Mouse (Mus musculus) heart, postnatal 0 days (tissue): ENCODE data around the gene Rptor. TPM values are rescaled to one million over a fixed set of nuclear protein-coding genes. Genes with fewer than 3 reads are reported as not detected.

Source experiments
- ATAC-seq: fragments of 200-750 bp; cut with Nextera tagmentation; 2 replicates; pipeline ENCODE4 v1.8.0; 2017; ENCODE audit warnings: low read depth, moderate number of reproducible peaks, moderate library complexity; ENCODE audit not compliant: insufficient read depth
- DNase-seq: peaks from one replicate; pipeline ENCODE4 v3.0.0-alpha.2; 2016; ENCODE audit warnings: low spot score
- H3K27ac ChIP-seq: fragments of 300-500 bp; sonication (generic); 2 replicates; pipeline ENCODE4 v1.5.1; 2014; ENCODE audit warnings: low read depth, mild to moderate bottlenecking
- H3K27me3 ChIP-seq: fragments of 300-500 bp; sonication (generic); 2 replicates; pipeline ENCODE4 v1.6.1; 2014; ENCODE audit warnings: low read length, mixed read lengths; ENCODE audit not compliant: control insufficient read depth, insufficient read depth
- H3K36me3 ChIP-seq: fragments of 300-500 bp; sonication (generic); replicated peaks from 2 replicates; pipeline ENCODE4 v1.6.1; 2014; ENCODE audit warnings: low read length, mixed read lengths; ENCODE audit not compliant: control insufficient read depth, insufficient read depth
- H3K4me1 ChIP-seq: fragments of 300-500 bp; sonication (generic); 2 replicates; pipeline ENCODE4 v1.6.1; 2014; ENCODE audit warnings: antibody characterized with exemption; ENCODE audit not compliant: control insufficient read depth, insufficient read depth
- H3K4me2 ChIP-seq: fragments of 300-500 bp; sonication (generic); 2 replicates; pipeline ENCODE4 v1.6.1; 2014; ENCODE audit warnings: low read depth, mild to moderate bottlenecking, low read length, moderate library complexity
- H3K4me3 ChIP-seq: fragments of 300-500 bp; sonication (generic); 2 replicates; pipeline ENCODE4 v1.5.1; 2014; ENCODE audit warnings: low read depth, low read length
- H3K9ac ChIP-seq: fragments of 300-500 bp; sonication (generic); replicated peaks from 2 replicates; pipeline ENCODE4 v1.6.1; 2014; ENCODE audit warnings: low read depth, low read length, mixed read lengths
- H3K9me3 ChIP-seq: fragments of 300-500 bp; sonication (generic); replicated peaks from 2 replicates; pipeline ENCODE4 v1.6.1; 2016; ENCODE audit warnings: low read length; ENCODE audit not compliant: control insufficient read depth
- CTCF ChIP-seq: IDR thresholded peaks from 2 replicates; pipeline ENCODE4 v1.5.1; 2016; ENCODE audit warnings: antibody characterized with exemption, control low read depth, low read depth
- EP300 ChIP-seq: IDR thresholded peaks from 2 replicates; pipeline ENCODE4 v1.6.1; 2016; ENCODE audit warnings: antibody characterized with exemption, low read depth
- WGBS: fragments of 180-500 bp; shearing (Covaris S2); extraction: QIAGEN DNeasy Blood & Tissue Kit; methylation state at CpG from one replicate; pipeline ENCODE4 v1.1.7; 2014; 5-methylcytosine and 5-hydroxymethylcytosine counted together
- polyA plus RNA-seq: library from polyadenylated mRNA; unstranded; fragments of >200 nt; fragmentation: Nextera tagmentation; extraction: Ambion mirVana; gene quantifications from 2 replicates; pipeline ENCODE4 v1.2.1, GENCODE M21; 2015
- total RNA-seq: library from RNA; depleted of rRNA; stranded (reverse); fragments of >200 nt; gene quantifications from 2 replicates; pipeline ENCODE4 v1.2.3, GENCODE M21; 2014; ENCODE audit warnings: low replicate concordance

Gene Rptor
- total and polyA plus RNA-seq, 2 experiments from 2014 or later: 4.8 to 39.8 TPM

DNA sequence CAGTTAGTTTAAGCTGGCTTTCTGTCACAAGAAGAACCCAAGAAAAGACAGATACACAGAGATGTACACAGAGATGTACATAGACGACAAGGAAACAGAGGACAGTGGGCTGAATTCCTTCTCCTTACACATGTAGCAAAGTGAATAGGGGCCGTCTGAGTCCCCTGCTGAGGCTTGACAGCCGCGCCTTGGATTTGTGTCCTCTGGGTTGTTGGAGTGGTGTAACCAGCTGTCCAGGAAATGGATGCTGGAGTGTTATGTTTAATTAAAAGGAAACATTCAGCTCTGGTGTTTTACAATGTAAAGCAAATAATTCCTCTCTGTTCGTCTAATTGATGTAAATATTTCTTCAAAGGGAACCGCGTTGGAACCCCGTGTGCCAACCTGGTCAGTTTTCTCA is 339.1 kb downstream of the Rptor start:
- no peak for DNase-seq
- Histone ChIP-seq H3K4me3 (peak overlapping the region; percentile 67), H3K4me1 (0 out of 2 replicates have a peak, but pooled peaks cover 5% of the 10 kb centered on the region), H3K9ac (peak overlapping the region; percentile 43; the same call in 1 of the 2 replicates), H3K4me2 (peak overlapping the region; percentile 87), H3K27ac (no peak overlapping the region), H3K9me3 (no peaks in the 10 kb centered on the region), H3K27me3 (0 out of 2 replicates have a peak, but pooled peaks cover 4% of the 10 kb centered on the region), H3K36me3 (no peaks in the 10 kb centered on the region)
- TF ChIP-seq CTCF: no peak
- no peak for TF ChIP-seq EP300
- WGBS: 14% methylated on average over 8 of the region's 8 CpGs
- ATAC-seq: no peak

DNA sequence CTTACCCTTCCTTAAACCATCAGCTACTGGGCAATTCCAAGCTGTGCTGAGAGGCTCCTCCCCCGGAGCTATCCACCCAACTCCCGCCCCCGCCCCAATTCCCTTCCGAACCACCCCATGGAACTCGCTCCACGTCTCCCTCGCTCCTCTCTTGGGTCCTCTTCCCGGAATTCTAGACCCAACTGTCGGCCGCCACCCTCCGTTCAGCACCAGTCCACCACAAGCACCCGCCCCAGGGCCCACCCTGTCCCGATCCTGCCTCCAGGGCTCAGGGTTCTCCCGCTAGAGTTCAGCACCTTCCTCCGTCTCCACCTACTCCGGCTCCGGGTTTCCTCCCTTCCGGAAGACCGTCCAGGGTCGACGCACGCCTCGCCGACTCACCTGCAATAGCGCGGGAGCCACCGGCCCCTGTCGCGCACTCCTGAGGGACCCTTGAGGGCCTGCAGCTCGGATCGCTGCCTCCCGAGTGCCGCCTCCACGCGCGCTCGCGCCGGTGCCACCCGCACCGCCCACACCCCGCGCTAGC is 339.6 kb downstream of the Rptor start:
- no peak for DNase-seq
- TF ChIP-seq EP300 (no peak), CTCF (no peak)

DNA sequence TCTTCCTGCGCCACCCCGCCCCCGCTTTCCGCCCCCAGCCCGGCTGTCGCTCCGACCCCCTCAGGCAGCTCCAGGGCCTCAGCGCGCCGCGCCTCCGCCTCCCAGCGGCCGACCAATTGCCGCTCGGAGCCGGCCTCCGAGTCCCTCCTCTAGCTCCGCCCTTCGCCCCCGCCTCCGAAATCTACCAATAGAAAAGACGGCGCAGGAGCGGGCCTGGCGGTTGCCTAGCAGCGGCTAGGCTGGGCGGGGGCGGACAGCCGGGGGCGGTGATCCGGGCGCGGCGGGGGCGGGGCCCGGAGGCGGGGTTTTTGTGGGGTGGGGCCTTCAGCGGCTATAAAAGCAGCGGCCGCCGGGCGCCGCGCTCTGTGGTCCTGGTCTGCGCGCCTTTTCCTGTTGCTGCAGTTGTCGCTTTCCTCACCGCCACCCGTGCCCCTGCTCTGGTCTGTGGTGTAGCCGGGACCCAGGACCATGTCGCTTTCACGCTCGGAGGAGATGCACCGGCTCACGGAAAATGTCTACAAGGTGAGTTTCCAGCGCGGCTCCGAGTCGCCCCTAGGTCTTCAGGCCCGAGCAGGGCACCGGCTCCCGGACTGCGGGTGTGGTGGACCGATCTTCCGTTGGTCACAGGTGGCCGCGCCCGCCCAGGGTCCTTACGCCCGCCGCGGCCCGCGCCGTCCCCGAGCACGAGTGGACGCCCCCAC is 340.2 kb downstream of the Rptor start, which contains the start of gene Baiap2:
Gene Baiap2 (plus strand): TSS at position 37 of the 701 bp plus-strand sequence.
- H3K4me1 ChIP-seq: peaks cover 6% of the 10 kb centered on the region; the same call in 1 of the 2 replicates
- peak; percentile 99 for DNase-seq
- no peaks in the 10 kb centered on the region for H3K36me3 ChIP-seq
- peak within 1 kb of the TSS; percentile 33 for H3K27ac ChIP-seq
- H3K9ac ChIP-seq: peak within 1 kb of the TSS; percentile 69
- H3K4me3 ChIP-seq: peak within 1 kb of the TSS; percentile 67
- peak within 1 kb of the TSS; percentile 88 for H3K4me2 ChIP-seq
- WGBS: under 1% methylated on average over 59 of the region's 79 CpGs
- TF ChIP-seq CTCF (peak; percentile 9; the same call in 1 of the 2 replicates), EP300 (peak; percentile 12; the same call in 1 of the 2 replicates)
- H3K27me3 ChIP-seq: 0 out of 2 replicates have a peak, but pooled peaks cover 4% of the 10 kb centered on the region
- peak; percentile 97 for ATAC-seq
- H3K9me3 ChIP-seq: no peaks in the 10 kb centered on the region

More for the DNA sequence above, 339.6 kb downstream of the Rptor start:
- H3K4me1 ChIP-seq: 0 out of 2 replicates have a peak, but pooled peaks cover 5% of the 10 kb centered on the region
- H3K27ac ChIP-seq: peak overlapping the region; percentile 33
- peak overlapping the region; percentile 43; the same call in 1 of the 2 replicates for H3K9ac ChIP-seq
- H3K9me3 ChIP-seq: no peaks in the 10 kb centered on the region
- H3K4me2 ChIP-seq: peak overlapping the region; percentile 87
- WGBS: under 1% methylated on average over 42 of the region's 43 CpGs
- no peaks in the 10 kb centered on the region for H3K36me3 ChIP-seq
- ATAC-seq: peak; percentile 34
- H3K4me3 ChIP-seq: peak overlapping the region; percentile 67
- 0 out of 2 replicates have a peak, but pooled peaks cover 4% of the 10 kb centered on the region for H3K27me3 ChIP-seq

DNA sequence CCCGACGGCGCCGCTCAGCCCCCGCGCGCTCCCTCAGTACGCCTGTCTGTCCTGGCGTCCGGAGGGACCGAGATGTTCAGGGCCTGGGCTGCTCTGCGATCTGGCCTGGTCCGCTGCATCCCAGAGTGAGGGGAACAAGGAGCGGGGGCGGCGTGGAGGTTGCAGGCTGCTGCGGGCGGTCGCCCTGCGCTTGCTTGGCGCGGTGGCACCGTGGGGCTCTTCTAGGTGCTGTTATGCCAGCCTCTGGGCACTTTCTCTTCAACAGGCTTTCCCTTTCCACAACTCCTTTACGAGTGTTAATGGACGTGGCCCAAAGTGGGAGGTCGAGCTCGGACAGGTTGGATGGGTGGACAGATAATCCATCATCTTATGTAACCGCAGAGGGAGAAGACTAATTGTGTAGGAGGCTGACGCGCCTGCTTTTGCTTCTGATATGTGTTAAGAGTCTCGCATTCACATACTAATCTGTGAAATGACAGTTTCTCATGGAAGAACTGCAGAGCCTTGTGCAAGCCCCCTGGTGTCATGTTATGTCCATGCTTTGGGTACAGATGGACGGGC is 340.8 kb downstream of the Rptor start:
- Histone ChIP-seq H3K4me1 (peaks cover 13% of the 10 kb centered on the region; the same call in 1 of the 2 replicates), H3K9ac (peak overlapping the region; percentile 69), H3K4me2 (peak overlapping the region; percentile 88), H3K9me3 (no peaks in the 10 kb centered on the region), H3K36me3 (no peaks in the 10 kb centered on the region), H3K27me3 (0 out of 2 replicates have a peak, but pooled peaks cover 4% of the 10 kb centered on the region), H3K4me3 (peak overlapping the region; percentile 67), H3K27ac (peak overlapping the region; percentile 7; the same call in 1 of the 2 replicates)
- DNase-seq (no peak), ATAC-seq (peak; percentile 10)
- TF ChIP-seq CTCF (0 out of 2 replicates have a peak, but pooled peaks have one; percentile 13), EP300 (no peak)
- 5% methylated on average over 30 of the region's 32 CpGs for WGBS

DNA sequence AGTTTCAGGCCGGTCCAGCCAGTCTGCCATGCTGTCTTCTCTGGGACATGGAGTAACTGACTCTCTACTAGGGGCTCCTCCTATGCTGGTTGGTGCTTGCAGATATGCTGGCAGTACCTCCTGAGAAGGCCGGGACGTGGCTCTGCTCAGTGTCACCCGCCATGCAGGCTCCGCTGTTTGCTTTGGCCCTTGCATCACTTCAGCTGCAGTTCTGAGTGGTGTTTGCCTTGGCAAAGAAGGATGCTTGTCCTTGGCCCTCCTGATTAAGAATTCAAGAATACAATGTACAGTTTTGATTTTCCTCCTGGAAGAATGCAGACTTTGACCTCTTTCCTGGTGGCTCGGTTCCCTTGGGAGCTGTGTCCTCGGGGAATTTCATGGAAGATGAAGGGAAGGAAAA is 342.6 kb downstream of the Rptor start:
- 66% methylated on average over 7 of the region's 7 CpGs for WGBS
- peaks cover 25% of the 10 kb centered on the region for H3K4me1 ChIP-seq
- H3K4me2 ChIP-seq: peak overlapping the region; percentile 88

More for the DNA sequence above, 342.6 kb downstream of the Rptor start:
- H3K9ac ChIP-seq: no peak overlapping the region
- TF ChIP-seq EP300: peak; percentile 17; the same call in 1 of the 2 replicates
- TF ChIP-seq CTCF: no peak
- H3K4me3 ChIP-seq: no peak overlapping the region; the same call in 1 of the 2 replicates
- ATAC-seq (no peak), DNase-seq (peak; percentile 76)
- H3K36me3 ChIP-seq: no peaks in the 10 kb centered on the region
- no peak overlapping the region; the same call in 1 of the 2 replicates for H3K27ac ChIP-seq
- no peaks in the 10 kb centered on the region for H3K27me3 ChIP-seq
- no peaks in the 10 kb centered on the region for H3K9me3 ChIP-seq
